Mouse (Mus musculus) gastrocnemius, postnatal 10 days (tissue): ENCODE results near the gene Gm5414. TPM values are rescaled to one million over a fixed set of nuclear protein-coding genes. Genes with fewer than 3 reads are reported as not detected.

Experiments used
- DNase-seq: peaks from one replicate; pipeline ENCODE4 v3.0.0; 2021; ENCODE audit warnings: mixed read lengths
- long read RNA-seq, 2 experiments: library from polyadenylated mRNA; stranded (forward); transcript quantifications; one replicate each; pipeline ENCODE4 v2.0.0; 2021
- microRNA-seq, 2 experiments: library from miRNA; unstranded; fragments of <30 nt; microRNA quantifications; one replicate each; pipeline ENCODE4 v1.2.0; 2021
- total RNA-seq, 2 experiments: library from RNA; stranded (reverse); gene quantifications; 2 replicates each; pipeline ENCODE4 v1.2.3; 2021

The Gm5414 gene
- not detected for total RNA-seq
- long read RNA-seq, experiment 1, result 0 reads
- long read RNA-seq, experiment 2, result 0 reads

GRCm38 (mm10) chr15:101627884-101628283 lies at the start of gene Gm5414:
Gm5414 (minus strand) TSS chr15:101628188.
- no peak for DNase-seq

- no peak for DNase-seq
These were observed 48.0 kb upstream of the Gm5414 start for GRCm38 (mm10) chr15:101675978-101676377.

GRCm38 (mm10) chr15:101652736-101653265 lies 24.8 kb upstream of the Gm5414 start:
- DNase-seq, result no peak

GRCm38 (mm10) chr15:101647280-101647679 lies 19.3 kb upstream of the Gm5414 start, which contains the start of gene Gm5478:
Gm5478 (minus strand) TSS chr15:101647380.
- DNase-seq, result no peak

GRCm38 (mm10) chr15:101599123-101599522 lies 28.9 kb downstream of the Gm5414 start:
- DNase-seq, result no peak

DNA sequence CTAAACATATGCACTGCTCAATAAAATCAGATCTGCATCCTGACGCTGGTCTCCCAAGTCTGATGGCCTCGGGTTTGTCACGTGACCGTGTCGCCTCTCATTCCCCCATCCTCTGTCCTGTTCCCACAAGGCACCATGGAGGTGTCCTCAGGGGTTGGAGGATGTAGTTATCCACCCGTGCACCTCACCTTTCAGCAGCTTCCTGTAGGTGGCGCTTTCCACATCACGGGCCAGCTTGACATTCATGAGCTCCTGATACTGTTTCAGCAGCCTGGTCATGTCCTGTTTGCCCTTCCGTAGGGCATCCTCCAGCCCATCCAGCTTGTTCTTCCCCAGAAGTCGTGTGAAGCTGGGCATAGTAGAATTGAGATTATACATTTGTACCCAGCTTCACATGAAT lies 39.8 kb downstream of the Gm5414 start:
- no peak for DNase-seq

- DNase-seq, result no peak
These were observed 43.5 kb downstream of the Gm5414 start for GRCm38 (mm10) chr15:101584456-101584855.

DNA sequence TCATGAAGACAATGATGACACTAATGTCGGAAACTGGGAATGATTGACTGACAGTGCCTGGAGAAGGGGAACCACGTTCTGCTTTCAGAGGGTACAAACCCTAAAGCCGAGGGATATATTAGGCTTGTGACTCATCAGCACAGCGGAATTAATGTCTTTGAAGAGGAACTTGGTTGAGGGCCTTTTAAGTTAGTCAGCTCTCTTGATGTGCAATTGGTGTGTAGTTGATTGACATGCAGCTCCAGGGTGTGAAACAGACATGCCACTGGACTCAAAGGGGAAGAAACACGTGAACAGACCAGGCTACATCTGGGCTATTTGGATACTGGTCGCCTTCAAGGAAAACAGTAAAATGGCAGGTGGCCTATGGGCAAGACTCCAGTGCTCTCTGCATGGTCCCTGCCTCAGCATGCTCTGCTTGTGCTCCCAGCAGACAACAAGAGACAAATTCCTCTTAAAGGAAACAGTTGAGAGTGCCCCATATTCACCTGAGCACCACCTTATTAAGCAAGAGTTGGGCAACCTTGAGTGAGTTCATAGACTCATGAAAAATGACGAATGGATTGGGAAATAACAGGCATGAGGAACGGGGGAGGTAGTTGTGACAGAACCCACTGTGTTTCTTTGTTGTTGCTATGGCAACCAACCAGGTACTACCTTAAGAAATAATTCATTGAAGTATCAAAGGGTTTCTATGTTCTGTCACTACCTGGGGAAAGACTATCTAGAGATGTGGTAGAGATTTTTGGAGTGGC lies 44.6 kb downstream of the Gm5414 start:
- no peak for DNase-seq

DNA sequence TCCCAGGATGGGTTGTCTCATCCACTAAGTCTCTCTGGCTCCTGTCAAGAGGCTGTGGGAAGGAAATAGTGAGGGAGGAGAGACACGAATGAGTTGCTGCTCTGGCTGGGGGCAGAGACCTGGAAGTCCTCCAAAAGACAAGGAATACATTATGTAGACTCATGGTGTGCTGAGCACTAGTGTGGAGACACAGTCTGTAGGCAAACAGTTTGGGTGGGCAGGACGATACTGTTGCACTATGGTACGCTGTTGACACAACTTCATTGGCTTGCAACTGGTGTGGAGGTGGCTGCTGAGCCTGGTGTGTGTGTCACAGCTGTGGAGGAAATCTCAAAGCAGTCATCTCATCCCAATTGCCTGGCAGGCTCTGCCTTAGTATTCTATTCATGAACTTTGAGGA lies 46.3 kb downstream of the Gm5414 start:
- DNase-seq, result no peak

GRCm38 (mm10) chr15:101575506-101575905 lies 52.5 kb downstream of the Gm5414 start:
- DNase-seq, result no peak

Small RNAs within 50 kb of the gene (microRNA-seq; reads per million reads assigned to microRNA genes)
- 0 reads per million in 2 experiments for gene Gm44383
- gene Gm44479, result 0 reads per million in 2 experiments

Other genes starting within 250 kb of the Gm5414 start
- under 1 TPM in 1 of 2 experiments, not detected in 1; 0.45 TPM for gene Krt7, start 217.1 kb downstream of the Gm5414 start, total RNA-seq
- under 1 TPM; 0.11 to 0.12 TPM for gene Krt87, start 189.4 kb downstream of the Gm5414 start, total RNA-seq
- gene Krt88, start 180.4 kb downstream of the Gm5414 start, total RNA-seq, result not detected
- not detected for gene Krt81, start 164.4 kb downstream of the Gm5414 start, total RNA-seq
- gene Krt86, start 154.7 kb downstream of the Gm5414 start, total RNA-seq, result not detected
- gene Krt83, start 136.7 kb downstream of the Gm5414 start, total RNA-seq, result under 1 TPM in 1 of 2 experiments, not detected in 1; 0.40 TPM
- not detected for gene Gm49425, start 110.9 kb downstream of the Gm5414 start, total RNA-seq
- not detected for gene Krt84, start 95.4 kb downstream of the Gm5414 start, total RNA-seq
- not detected for gene Krt82, start 77.5 kb downstream of the Gm5414 start, total RNA-seq
- not detected for gene Krt90, start 65.2 kb downstream of the Gm5414 start, total RNA-seq
- not detected for gene Krt75, start 54.3 kb downstream of the Gm5414 start, total RNA-seq
- gene Gm5478, start 19.2 kb upstream of the Gm5414 start, total RNA-seq, result not detected
- not detected for gene Krt6b, start 52.1 kb upstream of the Gm5414 start, total RNA-seq
- not detected for gene Krt6a, start 66.1 kb upstream of the Gm5414 start, total RNA-seq
- not detected for gene Krt5, start 84.7 kb upstream of the Gm5414 start, total RNA-seq
- under 1 TPM; 0.18 to 0.28 TPM for gene Krt71, start 114.9 kb upstream of the Gm5414 start, total RNA-seq
- gene Krt72, start 158.3 kb upstream of the Gm5414 start, total RNA-seq, result not detected
- gene Krt73, start 174.2 kb upstream of the Gm5414 start, total RNA-seq, result not detected
- not detected for gene Krt2, start 190.0 kb upstream of the Gm5414 start, total RNA-seq
- not detected for gene Krt1, start 222.6 kb upstream of the Gm5414 start, total RNA-seq
- gene Krt77, start 241.5 kb upstream of the Gm5414 start, total RNA-seq, result not detected